Mouse (Mus musculus): Measurements from ENCODE around the gene Phldb3. TPM values are rescaled to one million over a fixed set of nuclear protein-coding genes. Genes with fewer than 3 reads are reported as not detected.

Phldb3 gene
- polyA plus RNA-seq, 1 experiment from 2014 or later: 0.38 TPM

DNA sequence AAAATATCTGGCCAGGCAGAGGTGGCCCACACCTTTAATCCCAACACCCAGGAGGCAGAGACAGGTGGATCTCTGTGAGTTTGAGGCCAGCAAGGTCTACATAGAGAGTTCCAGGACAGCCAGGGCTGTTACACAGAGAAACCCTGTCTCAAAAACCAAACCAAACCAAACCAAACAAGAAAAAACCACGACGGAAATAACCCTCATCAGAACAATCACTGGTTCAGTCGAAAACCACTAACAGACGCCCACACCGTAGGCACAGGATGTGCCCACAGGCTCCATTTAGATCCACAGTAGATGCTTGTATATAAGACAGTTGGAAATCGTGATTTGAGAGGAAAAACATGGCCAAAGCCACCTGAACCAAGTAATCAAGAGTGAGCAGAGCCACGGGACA, 34.4 kb downstream of the Phldb3 start:
- Histone ChIP-seq H3K4me1 (replicated peaks; ENCODE audit: control insufficient read depth, insufficient read depth, low read length) (no peaks in the 10 kb centered on the region), H3K36me3 (ENCODE audit: control insufficient read depth, insufficient read depth, low read length) (no peaks in the 10 kb centered on the region), H3K9ac (ENCODE audit: low read length) (no peak overlapping the region), H3K27ac (ENCODE audit: low read depth) (no peak overlapping the region), H3K9me3 (ENCODE audit: control insufficient read depth, low read length) (no peaks in the 10 kb centered on the region), H3K4me2 (ENCODE audit: low read length) (no peak overlapping the region), H3K27me3 (replicated peaks; ENCODE audit: control insufficient read depth, insufficient read depth, low read length) (peaks cover 13% of the 10 kb centered on the region), H3K4me3 (ENCODE audit: low read depth, low read length) (no peak overlapping the region)
- DNase-seq (ENCODE audit: low spot score) (no peak), ATAC-seq (replicated peaks; ENCODE audit: low FRiP score, low TSS enrichment, low read depth) (no peak)
- WGBS: 72% methylated on average over 7 of the region's 7 CpGs

GRCm38 (mm10) chr7:24646486-24646885, 35.9 kb downstream of the Phldb3 start:
- WGBS: 77% methylated on average over 7 of the region's 7 CpGs

GRCm38 (mm10) chr7:24653681-24654080, 43.1 kb downstream of the Phldb3 start:
- DNase-seq (ENCODE audit: low spot score) (peak; percentile 67), ATAC-seq (replicated peaks; ENCODE audit: low FRiP score, low TSS enrichment, low read depth) (no peak)
- Histone ChIP-seq H3K27me3 (replicated peaks; ENCODE audit: control insufficient read depth, insufficient read depth, low read length) (no peaks in the 10 kb centered on the region), H3K36me3 (ENCODE audit: control insufficient read depth, insufficient read depth, low read length) (no peaks in the 10 kb centered on the region), H3K4me3 (ENCODE audit: low read depth, low read length) (no peak overlapping the region), H3K9me3 (ENCODE audit: control insufficient read depth, low read length) (no peaks in the 10 kb centered on the region), H3K4me2 (ENCODE audit: low read length) (no peak overlapping the region), H3K27ac (ENCODE audit: low read depth) (no peak overlapping the region), H3K9ac (ENCODE audit: low read length) (no peak overlapping the region), H3K4me1 (replicated peaks; ENCODE audit: control insufficient read depth, insufficient read depth, low read length) (no peaks in the 10 kb centered on the region)
- 21% methylated on average over 7 of the region's 7 CpGs for WGBS

More at GRCm38 (mm10) chr7:24646486-24646885, 35.9 kb downstream of the Phldb3 start:
- H3K27me3 ChIP-seq (replicated peaks; ENCODE audit: control insufficient read depth, insufficient read depth, low read length): peaks cover 2% of the 10 kb centered on the region; the same call in 1 of the 2 replicates
- H3K9me3 ChIP-seq (ENCODE audit: control insufficient read depth, low read length): no peaks in the 10 kb centered on the region
- H3K4me3 ChIP-seq (ENCODE audit: low read depth, low read length): no peak overlapping the region
- no peaks in the 10 kb centered on the region for H3K36me3 ChIP-seq (ENCODE audit: control insufficient read depth, insufficient read depth, low read length)
- ATAC-seq (replicated peaks; ENCODE audit: low FRiP score, low TSS enrichment, low read depth) (no peak), DNase-seq (ENCODE audit: low spot score) (no peak)
- H3K4me2 ChIP-seq (ENCODE audit: low read length): no peak overlapping the region
- no peak overlapping the region for H3K9ac ChIP-seq (ENCODE audit: low read length)
- H3K4me1 ChIP-seq (replicated peaks; ENCODE audit: control insufficient read depth, insufficient read depth, low read length): no peaks in the 10 kb centered on the region
- H3K27ac ChIP-seq (ENCODE audit: low read depth): no peak overlapping the region

DNA sequence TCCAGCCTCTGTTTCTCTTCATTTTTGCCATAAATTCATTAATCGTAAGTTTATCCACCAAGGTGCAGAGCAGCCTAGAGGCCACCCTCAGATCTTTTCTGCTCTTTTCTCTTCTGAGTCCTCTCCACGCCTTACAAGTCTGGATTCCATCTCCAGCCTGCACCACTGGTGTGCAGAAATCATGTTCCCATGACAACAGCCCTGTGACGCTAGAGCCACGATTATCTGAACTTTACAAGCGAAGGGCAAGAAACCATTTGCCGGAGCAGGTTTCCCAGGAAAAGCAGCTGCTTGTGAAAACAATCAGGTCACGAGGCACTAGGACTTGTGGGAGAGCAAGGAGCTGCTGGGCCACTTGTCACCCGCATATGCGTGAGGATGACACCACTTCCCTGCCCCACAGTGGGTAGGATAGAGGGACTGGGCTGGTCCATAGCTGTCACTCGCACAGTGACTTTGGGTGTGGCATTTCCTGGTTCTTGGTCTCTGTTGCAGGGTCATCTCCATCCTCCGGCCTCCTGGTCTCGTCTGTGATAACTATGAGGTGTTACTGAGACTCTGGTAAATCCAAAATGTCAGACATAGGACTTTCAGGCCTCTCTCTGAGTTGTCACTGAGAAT, 49.3 kb downstream of the Phldb3 start:
- no peak overlapping the region for H3K4me2 ChIP-seq (ENCODE audit: low read length)
- no peak overlapping the region for H3K9ac ChIP-seq (ENCODE audit: low read length)
- peaks cover 9% of the 10 kb centered on the region; the same call in 1 of the 2 replicates for H3K4me1 ChIP-seq (replicated peaks; ENCODE audit: control insufficient read depth, insufficient read depth, low read length)
- no peaks in the 10 kb centered on the region for H3K36me3 ChIP-seq (ENCODE audit: control insufficient read depth, insufficient read depth, low read length)
- DNase-seq (ENCODE audit: low spot score) (no peak), ATAC-seq (replicated peaks; ENCODE audit: low FRiP score, low TSS enrichment, low read depth) (no peak)
- H3K27ac ChIP-seq (ENCODE audit: low read depth): no peak overlapping the region
- 34% methylated on average over 12 of the region's 12 CpGs for WGBS
- H3K9me3 ChIP-seq (ENCODE audit: control insufficient read depth, low read length): no peaks in the 10 kb centered on the region
- no peak overlapping the region for H3K4me3 ChIP-seq (ENCODE audit: low read depth, low read length)
- H3K27me3 ChIP-seq (replicated peaks; ENCODE audit: control insufficient read depth, insufficient read depth, low read length): no peaks in the 10 kb centered on the region

DNA sequence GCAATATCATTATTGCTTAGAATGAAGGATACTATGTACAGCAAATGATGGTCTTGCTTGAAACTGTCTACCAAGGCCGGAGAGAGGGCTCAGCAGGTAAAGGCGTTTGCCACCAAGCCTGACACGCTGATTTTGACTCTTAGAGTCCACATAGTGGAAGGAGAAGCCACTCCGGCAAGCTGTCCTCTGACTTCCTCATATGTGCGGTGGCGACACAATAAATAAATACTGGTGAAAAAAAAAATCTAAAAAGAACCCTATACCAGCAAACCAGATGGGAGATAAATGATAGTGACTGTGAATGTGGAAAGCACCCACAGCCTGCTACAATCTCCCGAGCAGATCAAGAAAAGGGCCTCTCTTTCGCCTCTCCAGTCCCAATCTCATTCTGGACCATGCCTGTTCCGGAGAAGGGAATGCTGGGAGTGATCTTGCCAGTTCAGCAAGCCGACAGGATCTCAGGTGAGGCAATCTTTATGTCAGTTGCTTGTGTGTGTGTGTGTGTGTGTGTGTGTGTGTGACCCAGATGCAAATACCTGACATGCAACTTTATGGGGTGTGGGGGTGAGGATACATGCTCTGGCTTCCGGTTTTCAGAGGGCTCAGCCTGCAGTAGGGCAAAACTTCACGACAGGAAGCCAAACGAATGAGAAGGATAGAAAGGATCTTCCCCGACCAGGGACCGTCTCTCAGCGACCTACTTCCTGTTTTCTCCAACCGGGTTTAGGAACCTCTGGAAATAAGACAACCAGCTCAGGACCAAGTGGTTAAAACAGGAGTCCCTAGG, 50.7 kb downstream of the Phldb3 start:
- Histone ChIP-seq H3K4me2 (ENCODE audit: low read length) (no peak overlapping the region), H3K27ac (ENCODE audit: low read depth) (no peak overlapping the region), H3K36me3 (ENCODE audit: control insufficient read depth, insufficient read depth, low read length) (no peaks in the 10 kb centered on the region), H3K4me3 (ENCODE audit: low read depth, low read length) (no peak overlapping the region), H3K9ac (ENCODE audit: low read length) (no peak overlapping the region), H3K9me3 (ENCODE audit: control insufficient read depth, low read length) (no peaks in the 10 kb centered on the region), H3K27me3 (replicated peaks; ENCODE audit: control insufficient read depth, insufficient read depth, low read length) (no peaks in the 10 kb centered on the region), H3K4me1 (replicated peaks; ENCODE audit: control insufficient read depth, insufficient read depth, low read length) (peaks cover 9% of the 10 kb centered on the region; the same call in 1 of the 2 replicates)
- DNase-seq (ENCODE audit: low spot score): no peak
- 60% methylated on average over 17 of the region's 17 CpGs for WGBS
- ATAC-seq (replicated peaks; ENCODE audit: low FRiP score, low TSS enrichment, low read depth): no peak

DNA sequence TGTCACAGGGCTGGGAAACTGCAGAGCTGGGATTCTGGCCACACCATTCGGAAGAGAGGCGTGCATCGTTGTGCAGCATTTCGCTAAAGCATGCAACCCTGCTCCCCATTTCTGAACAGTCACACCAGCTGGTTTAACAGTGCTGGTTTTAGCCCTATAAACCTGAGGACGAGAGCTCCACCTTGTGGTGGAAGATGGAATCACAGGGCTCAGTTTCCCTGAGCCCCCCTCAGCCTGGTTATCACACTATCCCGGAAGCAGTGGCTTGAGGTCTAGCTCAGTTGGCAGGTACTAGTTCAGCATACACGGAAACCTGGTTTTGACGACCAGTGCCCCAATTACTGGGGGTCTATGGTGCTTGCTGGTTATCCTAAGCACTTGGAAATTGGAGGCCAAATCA, 52.0 kb downstream of the Phldb3 start:
- Histone ChIP-seq H3K9me3 (ENCODE audit: control insufficient read depth, low read length) (no peaks in the 10 kb centered on the region), H3K4me2 (ENCODE audit: low read length) (no peak overlapping the region), H3K9ac (ENCODE audit: low read length) (no peak overlapping the region), H3K4me3 (ENCODE audit: low read depth, low read length) (no peak overlapping the region), H3K4me1 (replicated peaks; ENCODE audit: control insufficient read depth, insufficient read depth, low read length) (peaks cover 9% of the 10 kb centered on the region; the same call in 1 of the 2 replicates), H3K27ac (ENCODE audit: low read depth) (no peak overlapping the region), H3K36me3 (ENCODE audit: control insufficient read depth, insufficient read depth, low read length) (no peaks in the 10 kb centered on the region), H3K27me3 (replicated peaks; ENCODE audit: control insufficient read depth, insufficient read depth, low read length) (no peaks in the 10 kb centered on the region)
- ATAC-seq (replicated peaks; ENCODE audit: low FRiP score, low TSS enrichment, low read depth) (peak; percentile 44), DNase-seq (ENCODE audit: low spot score) (peak; percentile 95)
- WGBS: 15% methylated on average over 8 of the region's 8 CpGs

DNA sequence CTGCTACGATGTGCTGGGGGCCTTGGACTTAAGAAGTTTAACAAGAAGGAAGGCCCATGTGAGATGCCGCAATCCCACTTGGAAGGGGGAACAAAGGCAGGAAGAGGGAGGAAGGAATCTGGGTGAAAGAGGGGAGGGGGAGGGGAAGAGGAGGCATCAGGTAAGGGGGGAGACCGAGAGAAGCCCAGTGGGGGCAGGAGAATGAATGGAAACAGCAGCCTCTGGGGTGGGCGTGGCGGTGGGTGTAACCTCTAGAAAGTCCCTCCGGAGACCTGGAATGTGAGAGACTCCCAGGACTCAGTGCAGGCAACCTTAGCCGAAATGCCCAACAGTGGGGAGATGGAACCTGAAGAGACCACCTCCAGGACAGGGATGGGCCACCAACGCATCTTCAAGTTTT, 53.7 kb downstream of the Phldb3 start:
- no peaks in the 10 kb centered on the region for H3K27me3 ChIP-seq (replicated peaks; ENCODE audit: control insufficient read depth, insufficient read depth, low read length)
- no peak overlapping the region for H3K9ac ChIP-seq (ENCODE audit: low read length)
- no peaks in the 10 kb centered on the region for H3K36me3 ChIP-seq (ENCODE audit: control insufficient read depth, insufficient read depth, low read length)
- H3K9me3 ChIP-seq (ENCODE audit: control insufficient read depth, low read length): no peaks in the 10 kb centered on the region
- DNase-seq (ENCODE audit: low spot score): no peak
- no peak for ATAC-seq (replicated peaks; ENCODE audit: low FRiP score, low TSS enrichment, low read depth)
- H3K4me3 ChIP-seq (ENCODE audit: low read depth, low read length): no peak overlapping the region
- no peak overlapping the region for H3K4me2 ChIP-seq (ENCODE audit: low read length)
- peaks cover 9% of the 10 kb centered on the region; the same call in 1 of the 2 replicates for H3K4me1 ChIP-seq (replicated peaks; ENCODE audit: control insufficient read depth, insufficient read depth, low read length)
- H3K27ac ChIP-seq (ENCODE audit: low read depth): no peak overlapping the region
- WGBS: 43% methylated on average over 8 of the region's 8 CpGs

GRCm38 (mm10) chr7:24664959-24665358, 54.4 kb downstream of the Phldb3 start:
- H3K4me3 ChIP-seq (ENCODE audit: low read depth, low read length): no peak overlapping the region
- H3K4me1 ChIP-seq (replicated peaks; ENCODE audit: control insufficient read depth, insufficient read depth, low read length): peaks cover 4% of the 10 kb centered on the region; the same call in 1 of the 2 replicates
- ATAC-seq (replicated peaks; ENCODE audit: low FRiP score, low TSS enrichment, low read depth) (no peak), DNase-seq (ENCODE audit: low spot score) (no peak)
- WGBS: 74% methylated on average over 9 of the region's 9 CpGs
- no peaks in the 10 kb centered on the region for H3K36me3 ChIP-seq (ENCODE audit: control insufficient read depth, insufficient read depth, low read length)
- H3K9me3 ChIP-seq (ENCODE audit: control insufficient read depth, low read length): no peaks in the 10 kb centered on the region
- H3K9ac ChIP-seq (ENCODE audit: low read length): no peak overlapping the region
- H3K27me3 ChIP-seq (replicated peaks; ENCODE audit: control insufficient read depth, insufficient read depth, low read length): no peaks in the 10 kb centered on the region
- H3K4me2 ChIP-seq (ENCODE audit: low read length): no peak overlapping the region
- no peak overlapping the region for H3K27ac ChIP-seq (ENCODE audit: low read depth)
